Mouse (Mus musculus) hindlimb bud, embryonic 11.5 days (tissue): ENCODE measurements at regions not wholly inside any gene's neighbourhood (a gene's known extent, or its start where the extent isn't known, plus 50 kb on each side); places are given as distances from the start of the nearest gene placed in this dataset.

Source experiments
- DNase-seq: peaks from one replicate; pipeline ENCODE4 v3.0.0-alpha.2; 2012; ENCODE audit warnings: low read depth, low spot score; ENCODE audit errors: extremely low spot score

GRCm38 (mm10) chr7:73306728-73307127, 68.6 kb upstream of the Rgma start:
- no peak for DNase-seq

GRCm38 (mm10) chr7:73307586-73308490, 67.5 kb upstream of the Rgma start:
- DNase-seq: no peak

GRCm38 (mm10) chr7:73308981-73309380, 66.3 kb upstream of the Rgma start:
- no peak for DNase-seq

DNA sequence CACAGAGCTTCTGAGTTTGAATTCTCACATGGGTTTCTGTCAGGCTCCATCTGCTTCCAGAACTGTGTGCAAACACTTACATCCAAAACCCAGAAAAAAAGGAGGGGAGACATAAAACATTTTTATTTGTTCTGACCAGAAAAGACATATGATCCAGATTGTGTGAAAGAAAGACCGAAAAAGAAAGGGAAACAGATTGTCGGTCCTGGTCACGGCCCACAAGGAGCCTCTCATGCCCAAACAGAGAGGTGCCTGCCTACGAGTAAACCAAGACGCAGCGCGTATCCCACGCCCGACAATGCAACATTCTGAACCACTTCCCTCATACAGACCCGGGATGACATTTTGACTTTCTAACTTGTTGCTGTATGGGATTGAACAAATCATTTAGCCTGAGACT, 65.3 kb upstream of the Rgma start:
- no peak for DNase-seq

- no peak for DNase-seq
Observed at GRCm38 (mm10) chr7:73310581-73311136, 64.7 kb upstream of the Rgma start.

- no peak for DNase-seq
Observed at GRCm38 (mm10) chr7:73315555-73315954, 59.8 kb upstream of the Rgma start.

DNA sequence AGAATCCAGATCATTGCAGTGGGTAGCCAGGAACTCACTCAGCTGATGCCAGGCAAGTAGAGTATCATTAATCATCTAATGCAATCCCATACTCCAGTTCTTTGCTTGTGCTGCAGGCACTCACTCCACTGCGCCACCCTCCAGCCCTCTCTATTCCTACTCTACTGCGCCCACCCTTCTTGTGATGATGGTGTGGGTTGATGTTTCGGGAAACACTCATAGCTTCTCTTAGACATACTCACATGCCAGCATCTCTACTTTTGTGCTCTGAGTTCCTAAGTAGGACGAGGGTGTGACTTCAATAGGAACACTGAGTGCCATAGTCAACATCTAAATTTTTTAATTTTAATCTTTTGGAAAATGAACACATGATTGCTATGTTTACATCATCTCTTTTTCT, 57.7 kb upstream of the Rgma start:
- no peak for DNase-seq

- no peak for DNase-seq
Observed at GRCm38 (mm10) chr7:73319004-73319403, 56.3 kb upstream of the Rgma start.

GRCm38 (mm10) chr7:73319994-73320393, 55.3 kb upstream of the Rgma start:
- DNase-seq: no peak

DNA sequence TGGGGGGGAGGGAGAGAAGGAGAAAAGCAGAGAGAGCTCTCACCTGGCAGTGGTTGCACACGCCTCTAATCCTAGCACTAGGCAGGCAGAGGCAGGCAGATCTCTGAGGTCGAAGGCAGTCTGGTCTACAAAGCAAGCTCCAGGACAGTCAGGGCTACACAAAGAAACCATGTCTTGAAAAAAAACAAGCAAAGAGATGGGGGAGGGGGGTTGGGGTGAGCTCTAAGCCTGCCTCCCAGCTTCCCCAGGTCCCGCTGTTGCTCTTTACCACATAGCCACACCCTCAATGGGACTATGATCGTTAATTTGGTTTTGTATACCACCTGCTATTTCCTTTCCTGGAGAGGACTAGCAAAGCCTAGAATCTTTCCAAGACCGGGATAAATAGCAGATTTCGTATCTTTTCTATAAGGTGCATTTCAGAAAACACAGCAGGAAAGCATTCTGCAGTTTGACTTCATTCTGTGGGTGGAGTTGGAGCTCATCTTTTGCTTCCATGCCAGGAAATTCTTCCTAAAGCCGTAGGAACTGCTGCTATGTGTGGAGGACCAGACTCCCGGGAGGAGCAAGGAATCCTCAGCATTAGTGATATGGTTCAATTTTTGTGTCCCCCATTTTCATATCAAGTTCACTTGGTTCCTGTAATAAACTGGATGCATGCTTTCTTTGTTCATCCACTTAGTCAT, 52.7 kb upstream of the Rgma start:
- DNase-seq: no peak

- no peak for DNase-seq
Observed at GRCm38 (mm10) chr7:73323556-73323955, 51.8 kb upstream of the Rgma start.

GRCm38 (mm10) chr7:73325503-73325902, 49.8 kb upstream of the Rgma start:
- no peak for DNase-seq
